Mouse (Mus musculus) Patski (cell line): ENCODE measurements around the gene Arhgef3. TPM values are rescaled to one million over a fixed set of nuclear protein-coding genes. Genes with fewer than 3 reads are reported as not detected.

ENCODE experiments used
- ATAC-seq: fragments of 100-300 bp; one replicate; pipeline ENCODE4 v1.8.0; 2021
- CTCF ChIA-PET: fragments of 350-600 bp; sonication (Branson Sonifier 250); formaldehyde crosslinking; loops from one replicate; lab custom pipeline; 2022; ENCODE audit warnings: inconsistent platforms; lab: Charles Lee
- POLR2A ChIA-PET: fragments of 350-600 bp; sonication (Branson Sonifier 250); formaldehyde crosslinking; loops from one replicate; lab custom pipeline; 2022; ENCODE audit warnings: antibody characterized with exemption, inconsistent platforms; lab: Charles Lee
- DNase-seq: peaks from one replicate; pipeline ENCODE4 v3.0.0-alpha.2; 2011; ENCODE audit warnings: low read depth, low spot score
- H3K27me3 ChIP-seq: fragments of 371-371 bp; one replicate; pipeline ENCODE4 v1.5.1; 2021
- CTCF ChIP-seq: fragments of 100-300 bp; IDR thresholded peaks from one replicate; pipeline ENCODE4 v1.5.1; 2021
- in situ Hi-C: fragments of 300-500 bp; cut with MboI; formaldehyde crosslinking; loops from 3 replicates; pipeline ENCODE4 v1.11.1; 2018; ENCODE audit warnings: low pct_unique_long_range_greater_than_20kb, mixed read lengths
- polyA plus RNA-seq: library from polyadenylated mRNA; unstranded; gene quantifications from one replicate; pipeline ENCODE4 v1.2.3, GENCODE M21; 2021

Gene Arhgef3
- polyA plus RNA-seq, 1 experiment from 2014 or later: 3.4 TPM

- no peaks in the 10 kb centered on the region for H3K27me3 ChIP-seq
- no peak for ATAC-seq
- ChIA-PET CTCF (interaction anchor here (1.1 to 1.2 kb wide), 3 partner anchors 11 to 25 kb away, joined by 3 read pairs; no protein-coding TSS in a partner anchor), POLR2A (no interaction called here)
- no peak for DNase-seq
- in situ Hi-C loops: no loop called here
- TF ChIP-seq CTCF: no peak
These were observed 235.4 kb downstream of the Arhgef3 start for GRCm38 (mm10) chr14:27349828-27350729.

- in situ Hi-C loops: no loop called here
- POLR2A ChIA-PET: no interaction called here
- no peaks in the 10 kb centered on the region for H3K27me3 ChIP-seq
- no peak for DNase-seq
- TF ChIP-seq CTCF: no peak
- ATAC-seq: no peak
- CTCF ChIA-PET: interaction anchor here (1.1 to 1.3 kb wide), 2 partner anchors 12 to 24 kb away, joined by 3 to 4 read pairs; no protein-coding TSS in a partner anchor
These were observed 236.4 kb downstream of the Arhgef3 start for GRCm38 (mm10) chr14:27351051-27351475.

- POLR2A ChIA-PET: no interaction called here
- DNase-seq: no peak
- CTCF ChIA-PET: interaction anchor here (1.1 to 1.3 kb wide), 2 partner anchors 13 to 24 kb away, joined by 3 to 4 read pairs; no protein-coding TSS in a partner anchor
- no peak for TF ChIP-seq CTCF
- in situ Hi-C loops: no loop called here
- peaks cover 5% of the 10 kb centered on the region for H3K27me3 ChIP-seq
- no peak for ATAC-seq
These were observed 236.9 kb downstream of the Arhgef3 start for GRCm38 (mm10) chr14:27351476-27352079.

GRCm38 (mm10) chr14:27352470-27352869 is 237.8 kb downstream of the Arhgef3 start:
- TF ChIP-seq CTCF: no peak
- H3K27me3 ChIP-seq: peaks cover 5% of the 10 kb centered on the region
- ATAC-seq (no peak), DNase-seq (no peak)
- CTCF ChIA-PET: no interaction called here
- in situ Hi-C loops: no loop called here
- POLR2A ChIA-PET: no interaction called here

DNA sequence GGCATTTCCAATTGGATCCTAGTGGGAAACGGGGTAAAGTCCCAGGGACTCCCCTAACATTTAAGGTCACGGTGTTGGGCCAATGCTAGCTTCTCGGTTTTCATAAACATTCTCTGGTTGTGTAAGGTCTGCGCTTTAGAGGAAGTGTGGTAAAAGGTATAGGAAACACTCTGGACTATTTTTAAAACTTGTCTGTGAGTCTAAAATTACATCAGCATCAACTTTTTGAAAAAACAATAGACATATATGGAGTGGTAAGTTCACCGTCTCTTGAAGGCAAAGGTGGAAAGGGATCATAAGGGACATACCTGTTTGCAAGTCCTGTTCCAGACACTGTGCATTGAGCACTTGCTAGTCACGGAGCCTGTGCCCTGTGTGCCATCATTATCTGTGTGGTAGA is 240.5 kb downstream of the Arhgef3 start:
- in situ Hi-C loops: no loop called here
- ATAC-seq (no peak), DNase-seq (no peak)
- CTCF ChIA-PET: interaction anchor here (1.4 kb wide), 1 partner anchor 9 kb away, joined by 3 read pairs; no protein-coding TSS in a partner anchor
- peaks cover 5% of the 10 kb centered on the region for H3K27me3 ChIP-seq
- TF ChIP-seq CTCF: no peak
- POLR2A ChIA-PET: no interaction called here

DNA sequence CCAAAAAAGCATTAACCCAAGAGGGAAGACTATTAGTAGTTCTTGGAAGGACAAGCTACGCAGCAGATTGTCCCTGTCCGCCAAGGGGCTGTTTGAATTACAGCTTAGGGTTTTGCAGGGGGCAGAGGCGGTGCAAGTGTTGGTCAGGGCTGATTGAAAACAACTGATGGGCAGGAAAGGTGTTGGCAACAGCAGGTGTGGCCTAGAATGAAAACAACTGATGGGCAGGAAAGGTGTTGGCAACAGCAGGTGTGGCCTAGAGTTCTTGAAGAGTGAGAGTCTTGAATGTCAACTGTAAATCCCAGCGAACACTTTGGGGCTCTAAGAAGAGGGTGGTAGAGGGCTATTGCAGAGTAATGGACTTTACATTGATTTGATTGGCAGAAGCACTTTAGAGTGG is 241.2 kb downstream of the Arhgef3 start:
- no peak for TF ChIP-seq CTCF
- ChIA-PET POLR2A (no interaction called here), CTCF (interaction anchor here (1.4 kb wide), 1 partner anchor 10 kb away, joined by 3 read pairs; no protein-coding TSS in a partner anchor)
- DNase-seq (no peak), ATAC-seq (no peak)
- H3K27me3 ChIP-seq: peaks cover 5% of the 10 kb centered on the region
- in situ Hi-C loops: no loop called here

GRCm38 (mm10) chr14:27357139-27357538 is 242.4 kb downstream of the Arhgef3 start:
- peaks cover 5% of the 10 kb centered on the region for H3K27me3 ChIP-seq
- no peak for DNase-seq
- POLR2A ChIA-PET: no interaction called here
- in situ Hi-C loops: no loop called here
- CTCF ChIA-PET: interaction anchor here (0.9 to 1.7 kb wide), 2 partner anchors 15 to 19 kb away, joined by 3 to 4 read pairs; no protein-coding TSS in a partner anchor
- no peak for ATAC-seq
- TF ChIP-seq CTCF: no peak

DNA sequence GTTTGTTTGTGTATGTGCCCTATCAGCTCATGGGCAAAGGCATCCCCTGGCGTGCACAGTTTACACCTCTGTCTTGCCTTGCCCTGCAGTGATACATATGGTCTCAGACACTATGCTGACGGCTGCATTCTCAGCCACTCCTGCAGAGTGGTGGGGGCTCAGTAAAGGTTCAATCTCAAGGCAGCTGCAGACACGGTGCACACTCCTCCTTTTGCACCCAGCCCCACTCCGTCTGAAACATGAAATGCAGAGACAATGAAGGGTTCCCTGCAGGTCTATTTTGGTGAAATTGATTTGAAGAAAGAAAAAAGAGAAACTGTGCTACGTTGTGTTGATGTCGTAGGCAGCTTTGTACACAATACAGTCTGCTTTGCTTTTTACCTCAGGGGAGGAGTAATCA is 243.5 kb downstream of the Arhgef3 start:
- DNase-seq: no peak
- POLR2A ChIA-PET: no interaction called here
- ATAC-seq: no peak
- no peak for TF ChIP-seq CTCF
- in situ Hi-C loops: no loop called here
- CTCF ChIA-PET: interaction anchor here (1.2 to 1.7 kb wide), 2 partner anchors 11 to 20 kb away, joined by 3 to 4 read pairs; no protein-coding TSS in a partner anchor
- peaks cover 5% of the 10 kb centered on the region for H3K27me3 ChIP-seq

GRCm38 (mm10) chr14:27360849-27361248 is 246.2 kb downstream of the Arhgef3 start:
- POLR2A ChIA-PET: no interaction called here
- no peak for DNase-seq
- in situ Hi-C loops: no loop called here
- no peak for ATAC-seq
- peaks cover 5% of the 10 kb centered on the region for H3K27me3 ChIP-seq
- no peak for TF ChIP-seq CTCF
- CTCF ChIA-PET: interaction anchor here (0.7 kb wide), 1 partner anchor 22 kb away, joined by 3 read pairs; no protein-coding TSS in a partner anchor

- no peak for TF ChIP-seq CTCF
- ChIA-PET POLR2A (no interaction called here), CTCF (no interaction called here)
These were observed 246.8 kb downstream of the Arhgef3 start for GRCm38 (mm10) chr14:27361514-27361913.

More at GRCm38 (mm10) chr14:27361514-27361913, 246.8 kb downstream of the Arhgef3 start:
- no peak for ATAC-seq
- no peak for DNase-seq
- H3K27me3 ChIP-seq: peaks cover under 1% of the 10 kb centered on the region
- in situ Hi-C loops: no loop called here
